Mouse (Mus musculus): ENCODE data around the gene Cnnm3.

DNA sequence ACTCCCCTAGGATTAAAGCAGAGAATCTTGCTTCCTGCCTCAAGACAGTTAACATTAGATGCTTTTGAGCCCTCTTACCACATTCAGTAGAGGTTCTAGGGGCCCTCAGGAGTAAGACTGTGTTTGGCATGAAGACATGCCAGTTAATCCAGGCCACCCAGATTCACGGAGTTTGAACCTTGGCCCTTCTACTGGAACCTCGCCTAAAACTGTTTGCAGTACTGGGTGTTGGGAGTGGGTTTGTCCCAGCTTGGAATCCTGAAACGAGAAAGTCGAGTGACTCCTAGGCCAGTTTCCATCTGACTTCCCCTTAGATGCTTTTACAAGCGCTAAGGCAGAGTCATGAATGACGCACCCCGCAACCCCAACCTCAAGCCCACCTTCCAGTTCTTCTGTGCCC is 35.2 kb upstream of the Cnnm3 start:
- no peak for TF ChIP-seq POLR2A (IDR thresholded peaks at IDR 0.05; ENCODE audit: insufficient read depth, low read depth, low read length)
- TF ChIP-seq CTCF (IDR thresholded peaks at IDR 0.05), result no peak
